ENCODE assay signal across 9 mouse cellular contexts in the genomic region with DNA sequence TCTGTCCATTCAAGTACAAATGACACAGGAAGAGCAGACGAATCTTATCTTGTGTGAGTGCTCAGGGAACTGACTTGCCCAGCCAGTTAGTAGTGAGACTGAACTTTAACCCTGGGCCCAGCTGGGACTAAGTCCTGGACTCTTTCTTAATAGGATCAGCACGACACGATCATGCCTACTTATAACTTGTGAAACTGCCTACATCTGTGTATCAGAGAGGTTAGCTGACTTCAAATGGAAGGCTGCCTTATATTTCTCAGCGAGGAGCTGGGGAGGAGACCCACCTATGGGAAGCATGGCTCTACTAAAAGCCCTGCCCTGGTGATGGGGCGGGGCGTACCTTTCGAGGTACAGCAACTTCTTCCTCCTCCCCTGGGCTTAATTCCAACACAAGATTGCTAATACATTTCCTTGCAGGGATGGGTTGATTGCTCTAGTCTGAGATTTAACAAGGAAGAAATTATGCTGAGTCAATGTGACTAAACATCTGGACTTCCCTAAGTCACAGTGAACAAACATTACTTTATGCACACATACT. TPM values are rescaled to one million over a fixed set of nuclear protein-coding genes. Genes with fewer than 3 reads are reported as not detected.
DNase-seq lines count a peak whose midpoint lies in the region; ATAC-seq and TF ChIP-seq lines count a peak whose summit lies in the region.
"Had no signal": no experiment of that assay in that cellular context is flagged by ENCODE, and none has a peak within 500 bp of the region (broad histone marks: within the 10 kb centered on the region; RNA-seq: fewer than 3 reads in every experiment).

No protein-coding gene starts in this region.

- H3K9ac ChIP-seq in lung, embryonic 16.5 days (ENCODE audit: low read length) = no peak overlapping the region
- no peak overlapping the region for H3K9ac ChIP-seq in hindbrain, postnatal 0 days (replicated peaks; ENCODE audit: low read length)

- H3K4me2 ChIP-seq in lung, embryonic 16.5 days (ENCODE audit: low read depth, low read length) = no peak overlapping the region
- no peak overlapping the region for H3K4me2 ChIP-seq in hindbrain, postnatal 0 days (ENCODE audit: low read depth, low read length)

- no peaks in the 10 kb centered on the region for H3K9me3 ChIP-seq in E14TG2a.4 (ENCODE audit: low read length)
- no peaks in the 10 kb centered on the region for H3K9me3 ChIP-seq in lung, embryonic 16.5 days (ENCODE audit: control insufficient read depth, low read length)
- no peaks in the 10 kb centered on the region for H3K9me3 ChIP-seq in hindbrain, postnatal 0 days (ENCODE audit: low read length)

- DNase-seq in adrenal gland, postnatal 14 days = peak; percentile 32
- no peak for DNase-seq in adrenal gland, postnatal 36 days
- DNase-seq in spleen, postnatal 10 days (ENCODE audit: low spot score in 2 of 2) = no peak
- DNase-seq in hindbrain, postnatal 0 days (ENCODE audit: low spot score) = no peak
- DNase-seq in left cerebral cortex, adult 18-20 months (ENCODE audit: low spot score in 2 of 2) = no peak

- H3K4me1 ChIP-seq in E14TG2a.4 (replicated peaks; ENCODE audit: low read depth, low read length) = peaks cover 64% of the 10 kb centered on the region
- peaks cover 18% of the 10 kb centered on the region for H3K4me1 ChIP-seq in lung, embryonic 16.5 days (replicated peaks; ENCODE audit: control insufficient read depth, insufficient read depth, low read length)
- H3K4me1 ChIP-seq in hindbrain, postnatal 0 days (ENCODE audit: insufficient read depth, low read length) = peaks cover 4% of the 10 kb centered on the region; the same call in 1 of the 2 replicates

- peak overlapping the region; percentile 31; the same call in 1 of the 2 replicates for H3K27ac ChIP-seq in lung, embryonic 16.5 days (ENCODE audit: low read length)
- H3K27ac ChIP-seq in hindbrain, postnatal 0 days = no peak overlapping the region

- TF ChIP-seq CTCF in E14TG2a.4 (conservative IDR thresholded peaks at IDR 0.05; ENCODE audit: low read length) = no peak
- TF ChIP-seq CTCF in hindbrain, postnatal 0 days (IDR thresholded peaks at IDR 0.05; ENCODE audit: low read depth) = no peak

- H3K4me3 ChIP-seq in E14TG2a.4 (replicated peaks; ENCODE audit: low read length) = peak overlapping the region; percentile 4; the same call in 1 of the 2 replicates
- no peak overlapping the region for H3K4me3 ChIP-seq in lung, embryonic 16.5 days (ENCODE audit: low read length)
- no peak overlapping the region for H3K4me3 ChIP-seq in hindbrain, postnatal 0 days (ENCODE audit: low read length)

- H3K27me3 ChIP-seq in E14TG2a.4 (ENCODE audit: insufficient read depth, low read length) = no peaks in the 10 kb centered on the region
- no peaks in the 10 kb centered on the region for H3K27me3 ChIP-seq in lung, embryonic 16.5 days (ENCODE audit: control insufficient read depth, insufficient read depth, low read depth, low read length)
- H3K27me3 ChIP-seq in hindbrain, postnatal 0 days (ENCODE audit: insufficient read depth, low read length) = no peaks in the 10 kb centered on the region

- peaks cover 2% of the 10 kb centered on the region for H3K36me3 ChIP-seq in E14TG2a.4 (ENCODE audit: insufficient read depth, low read length)
- no peaks in the 10 kb centered on the region for H3K36me3 ChIP-seq in lung, embryonic 16.5 days (ENCODE audit: control insufficient read depth, insufficient read depth, low read length)
- H3K36me3 ChIP-seq in hindbrain, postnatal 0 days (ENCODE audit: insufficient read depth, low read length) = no peaks in the 10 kb centered on the region

- 43% methylated on average over 7 of the region's 7 CpGs for WGBS in lung, embryonic 16.5 days
- WGBS in hindbrain, postnatal 0 days = 65% methylated on average over 7 of the region's 7 CpGs

- ATAC-seq in granulocyte monocyte progenitor cell, adult 5-6 weeks (replicated peaks; ENCODE audit: poor library complexity, severe bottlenecking) = peak; percentile 35
- no peak for ATAC-seq in lung, embryonic 16.5 days (ENCODE audit: low read depth)
- ATAC-seq in hindbrain, postnatal 0 days = no peak
- ATAC-seq: CD4-positive, CD25-positive, alpha-beta regulatory T cell, adult 4 months had no signal

RNA-seq across cellular contexts. Expression of a gene that starts 3.9 kb away (rescaled TPM):
- total RNA-seq in adrenal gland, postnatal 14 days (2021) = 191 and 194 TPM in 2 replicates
- 100 to 1,000 TPM; 304 to 318 TPM for total RNA-seq in adrenal gland, postnatal 36 days (2021)
- total RNA-seq in granulocyte monocyte progenitor cell, adult 5-6 weeks (2014; fragmentation: Nextera tagmentation) = 220 and 237 TPM in 2 replicates
- total RNA-seq in granulocyte monocyte progenitor cell, adult 5-6 weeks (2017) = 140 and 162 TPM in 2 replicates
- 108 and 115 TPM in 2 replicates for polyA plus RNA-seq in lung, embryonic 16.5 days (2015; fragmentation: Nextera tagmentation; extraction: Ambion mirVana)
- total RNA-seq in hindbrain, postnatal 0 days (2014; rRNA removed) = 24.9 and 36.3 TPM in 2 replicates
- polyA plus RNA-seq in hindbrain, postnatal 0 days (2015; fragmentation: Nextera tagmentation; extraction: Ambion mirVana) = 94.8 and 95.0 TPM in 2 replicates
- total RNA-seq in left cerebral cortex, adult 18-20 months (2021) = 10 to 100 TPM; 33.1 to 37.7 TPM

RNA-seq across cellular contexts. Expression of a gene that starts 33.0 kb away (rescaled TPM):
- total RNA-seq in adrenal gland, postnatal 14 days (2021) = 10.6 and 13.0 TPM in 2 replicates
- total RNA-seq in adrenal gland, postnatal 36 days (2021) = 10 to 100 TPM; 10.8 to 11.3 TPM
- 29.2 and 36.6 TPM in 2 replicates for total RNA-seq in granulocyte monocyte progenitor cell, adult 5-6 weeks (2014; fragmentation: Nextera tagmentation)
- total RNA-seq in granulocyte monocyte progenitor cell, adult 5-6 weeks (2017) = 19.4 and 25.6 TPM in 2 replicates
- polyA plus RNA-seq in lung, embryonic 16.5 days (2015; fragmentation: Nextera tagmentation; extraction: Ambion mirVana) = 32.7 and 35.5 TPM in 2 replicates
- total RNA-seq in hindbrain, postnatal 0 days (2014; rRNA removed) = 3.5 and 6.5 TPM in 2 replicates
- polyA plus RNA-seq in hindbrain, postnatal 0 days (2015; fragmentation: Nextera tagmentation; extraction: Ambion mirVana) = 17.2 and 20.8 TPM in 2 replicates
- 10 to 100 TPM; 26.4 to 31.4 TPM for total RNA-seq in left cerebral cortex, adult 18-20 months (2021)

RNA-seq across cellular contexts. Expression of a gene that starts 43.9 kb away (rescaled TPM):
- 1.3 and 2.2 TPM in 2 replicates for total RNA-seq in adrenal gland, postnatal 14 days (2021)
- total RNA-seq in adrenal gland, postnatal 36 days (2021) = 1 to 10 TPM in 1 of 2 experiments, under 1 TPM in 1; 0.66 to 1.2 TPM
- 0.92 TPM in 1 of 2 replicates, not detected in the other for total RNA-seq in granulocyte monocyte progenitor cell, adult 5-6 weeks (2014; fragmentation: Nextera tagmentation)
- total RNA-seq in granulocyte monocyte progenitor cell, adult 5-6 weeks (2017) = not detected in 2 replicates
- polyA plus RNA-seq in lung, embryonic 16.5 days (2015; fragmentation: Nextera tagmentation; extraction: Ambion mirVana) = 0.44 TPM in 1 of 2 replicates, not detected in the other
- 2.7 TPM in 1 of 2 replicates, not detected in the other for total RNA-seq in hindbrain, postnatal 0 days (2014; rRNA removed)
- polyA plus RNA-seq in hindbrain, postnatal 0 days (2015; fragmentation: Nextera tagmentation; extraction: Ambion mirVana) = 0.38 and 0.93 TPM in 2 replicates
- 10 to 100 TPM in 1 of 2 experiments, 1 to 10 TPM in 1; 8.2 to 16.5 TPM for total RNA-seq in left cerebral cortex, adult 18-20 months (2021)
- polyA plus RNA-seq: CD4-positive, CD25-positive, alpha-beta regulatory T cell, adult 4 months had no signal
